9 mouse cellular contexts compared by ENCODE assay signal in the genomic region with DNA sequence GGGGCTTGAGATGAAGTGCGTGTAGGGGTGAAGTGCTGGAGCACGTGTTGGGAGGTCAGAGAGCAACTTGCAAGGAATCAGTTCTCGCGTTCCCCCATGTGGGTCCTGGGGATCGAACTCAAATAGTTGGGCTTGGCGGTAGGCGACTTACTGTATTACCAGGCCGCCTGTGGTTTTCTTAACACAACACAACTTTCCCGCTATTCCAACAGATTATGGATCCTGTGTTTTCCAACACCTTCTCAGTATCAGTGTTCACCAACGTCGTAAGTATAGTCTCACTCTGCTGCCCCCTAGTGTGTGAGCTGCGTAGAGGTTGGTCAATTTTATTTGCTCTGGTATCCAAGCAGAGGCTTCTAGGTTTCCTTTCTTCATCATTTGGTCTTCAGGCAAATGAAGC. TPM values are rescaled to one million over a fixed set of nuclear protein-coding genes. Genes with fewer than 3 reads are reported as not detected.
DNase-seq lines count a peak whose midpoint lies in the region; ATAC-seq lines count a peak whose summit lies in the region.
"Had no signal": no experiment of that assay in that cellular context is flagged by ENCODE, and none has a peak within 500 bp of the region (broad histone marks: within the 10 kb centered on the region; RNA-seq: fewer than 3 reads in every experiment).

No protein-coding gene starts in this region.

- H3K4me3 ChIP-seq in heart, embryonic 10.5 days, result no peak overlapping the region
- H3K4me3 ChIP-seq: heart, embryonic 15.5 days had no signal

- H3K36me3 ChIP-seq in heart, embryonic 10.5 days, result no peaks in the 10 kb centered on the region
- H3K36me3 ChIP-seq: heart, embryonic 15.5 days had no signal

- WGBS in heart, embryonic 10.5 days, result 44% methylated on average over 12 of the region's 12 CpGs

- no peak overlapping the region for H3K27ac ChIP-seq in heart, embryonic 10.5 days
- H3K27ac ChIP-seq: heart, embryonic 15.5 days had no signal

- no peaks in the 10 kb centered on the region for H3K4me1 ChIP-seq in heart, embryonic 10.5 days
- H3K4me1 ChIP-seq: heart, embryonic 15.5 days had no signal

- peak; percentile 86 for DNase-seq in heart, adult 11 months
- DNase-seq in heart, embryonic 10.5 days (ENCODE audit: low spot score), result no peak
- peak; percentile 46 for DNase-seq in 3T3-L1 (ENCODE audit: low read depth, low spot score)
- peak; percentile 36 for DNase-seq in T-cell, adult 2 months (ENCODE audit: low spot score)
- DNase-seq in embryo, embryonic 10.5 days (ENCODE audit: low spot score), result peak; percentile 70
- DNase-seq in kidney, postnatal 10 days, result peak; percentile 60
- DNase-seq in thymus, postnatal 0 days (ENCODE audit: low spot score), result peak; percentile 50

- no peaks in the 10 kb centered on the region for H3K9me3 ChIP-seq in heart, embryonic 10.5 days
- H3K9me3 ChIP-seq: heart, embryonic 15.5 days had no signal

- peak; percentile 90 for ATAC-seq in megakaryocyte progenitor cell, adult 5-6 weeks (replicated peaks; ENCODE audit: poor library complexity)

- no peaks in the 10 kb centered on the region for H3K27me3 ChIP-seq in heart, embryonic 10.5 days (ENCODE audit: insufficient read depth, poor library complexity, severe bottlenecking)
- H3K27me3 ChIP-seq: heart, embryonic 15.5 days had no signal

RNA-seq across cellular contexts. Expression of gene Nkrf, which starts 8.6 kb away (rescaled TPM):
- 1.2 and 1.9 TPM in 2 replicates for polyA plus RNA-seq in heart, embryonic 10.5 days (2016; fragmentation: Nextera tagmentation; extraction: Ambion mirVana)
- total RNA-seq in megakaryocyte progenitor cell, adult 5-6 weeks (2015), result 27.8 and 31.2 TPM in 2 replicates
- 9.8 and 14.1 TPM in 2 replicates for total RNA-seq in megakaryocyte progenitor cell, adult 5-6 weeks (2017)
- polyA plus RNA-seq in thymus, postnatal 0 days (2015; fragmentation: Nextera tagmentation; extraction: Ambion mirVana), result 2.5 TPM in 2 replicates

RNA-seq across cellular contexts. Expression of gene C330007P06Rik, which starts 37.4 kb away (rescaled TPM):
- polyA plus RNA-seq in heart, embryonic 10.5 days (2016; fragmentation: Nextera tagmentation; extraction: Ambion mirVana), result 21.9 and 26.5 TPM in 2 replicates
- 29.1 and 31.2 TPM in 2 replicates for total RNA-seq in megakaryocyte progenitor cell, adult 5-6 weeks (2015)
- total RNA-seq in megakaryocyte progenitor cell, adult 5-6 weeks (2017), result 63.5 and 75.6 TPM in 2 replicates
- polyA plus RNA-seq in thymus, postnatal 0 days (2015; fragmentation: Nextera tagmentation; extraction: Ambion mirVana), result 28.5 and 29.7 TPM in 2 replicates

RNA-seq across cellular contexts. Expression of gene Ube2a, which starts 37.6 kb away (rescaled TPM):
- polyA plus RNA-seq in heart, embryonic 10.5 days (2016; fragmentation: Nextera tagmentation; extraction: Ambion mirVana), result 122 and 126 TPM in 2 replicates
- total RNA-seq in megakaryocyte progenitor cell, adult 5-6 weeks (2015), result 76.8 and 92.8 TPM in 2 replicates
- total RNA-seq in megakaryocyte progenitor cell, adult 5-6 weeks (2017), result 23.2 and 26.2 TPM in 2 replicates
- 198 and 205 TPM in 2 replicates for polyA plus RNA-seq in thymus, postnatal 0 days (2015; fragmentation: Nextera tagmentation; extraction: Ambion mirVana)
